Mouse (Mus musculus) erythroblast, adult 5-6 weeks (primary cell): ENCODE data around the gene Col7a1. TPM values are rescaled to one million over a fixed set of nuclear protein-coding genes. Genes with fewer than 3 reads are reported as not detected.

ENCODE experiments used
- ATAC-seq: replicated peaks from 2 replicates; pipeline ENCODE4 v1.8.0; 2016; ENCODE audit warnings: moderate number of reproducible peaks, mild to moderate bottlenecking, moderate TSS enrichment, inconsistent platforms; ENCODE audit not compliant: poor library complexity, low FRiP score, severe bottlenecking
- total RNA-seq, 2 experiments: library from RNA; stranded (forward) in 1 of 2; stranded (reverse) in 1 of 2; fragments of 150-400 nt in 1 of 2; fragments of 200-764, 138-1000 nt in 1 of 2; gene quantifications; 2 replicates each; pipeline versions ENCODE4 v1.2.3 to v1.2.4; 2015 to 2017; ENCODE audit warnings: low replicate concordance in 2 of 2

Col7a1 gene
- total RNA-seq, 2 experiments from 2014 or later = 0.17 TPM; not detected in 1

- ATAC-seq = no peak
Observed at GRCm38 (mm10) chr9:108982498-108982897, 29.1 kb downstream of the Col7a1 start.

- ATAC-seq = no peak
Observed at GRCm38 (mm10) chr9:108983209-108983608, 29.8 kb downstream of the Col7a1 start.

GRCm38 (mm10) chr9:108985710-108986109 is 32.3 kb downstream of the Col7a1 start, which contains the start of gene Ucn2:
Gene Ucn2, plus strand, starts transcription at chr9:108986010.
- no peak for ATAC-seq

- no peak for ATAC-seq
Observed at GRCm38 (mm10) chr9:108987704-108988350, 34.4 kb downstream of the Col7a1 start.

GRCm38 (mm10) chr9:108989802-108990461 is 36.5 kb downstream of the Col7a1 start:
- no peak for ATAC-seq

- ATAC-seq = no peak
Observed at GRCm38 (mm10) chr9:108990462-108990820, 37.1 kb downstream of the Col7a1 start.

GRCm38 (mm10) chr9:108991428-108992084 is 38.2 kb downstream of the Col7a1 start, which contains the start of gene Pfkfb4:
Gene Pfkfb4, plus strand, starts transcription at chr9:108991778.
- ATAC-seq = peak; percentile 89

GRCm38 (mm10) chr9:108992085-108992469 is 38.7 kb downstream of the Col7a1 start:
- ATAC-seq = 0 out of 2 replicates have a peak, but pooled peaks have one; percentile 6

GRCm38 (mm10) chr9:108992620-108993361 is 39.4 kb downstream of the Col7a1 start:
- no peak for ATAC-seq

- ATAC-seq = no peak
Observed at GRCm38 (mm10) chr9:108996411-108996810, 43.0 kb downstream of the Col7a1 start.

GRCm38 (mm10) chr9:108998287-108999166 is 45.1 kb downstream of the Col7a1 start:
- no peak for ATAC-seq

GRCm38 (mm10) chr9:108999167-108999526 is 45.8 kb downstream of the Col7a1 start:
- ATAC-seq = no peak

GRCm38 (mm10) chr9:109000726-109001125 is 47.3 kb downstream of the Col7a1 start:
- peak; percentile 85 for ATAC-seq

GRCm38 (mm10) chr9:109003201-109003600 is 49.8 kb downstream of the Col7a1 start:
- ATAC-seq = 0 out of 2 replicates have a peak, but pooled peaks have one; percentile 40

- ATAC-seq = no peak
Observed at GRCm38 (mm10) chr9:109007025-109007780, 53.8 kb downstream of the Col7a1 start.

- no peak for ATAC-seq
Observed at GRCm38 (mm10) chr9:109008081-109008480, 54.7 kb downstream of the Col7a1 start.

- no peak for ATAC-seq
Observed at GRCm38 (mm10) chr9:109008994-109009635, 55.7 kb downstream of the Col7a1 start.
